Mouse (Mus musculus): ENCODE data around the gene Klhl9. TPM values are rescaled to one million over a fixed set of nuclear protein-coding genes. Genes with fewer than 3 reads are reported as not detected.
A peak's percentile ranks its signal among the peaks of the same experiment; 100 is the strongest.

The Klhl9 gene
- polyA plus RNA-seq, 1 experiment from 2014 or later, result 110 TPM

- Histone ChIP-seq H3K27me3 (replicated peaks; ENCODE audit: low read depth, poor library complexity, severe bottlenecking) (no peaks in the 10 kb centered on the region), H3K4me1 (no peaks in the 10 kb centered on the region), H3K27ac (replicated peaks) (no peak overlapping the region), H3K36me3 (replicated peaks) (no peaks in the 10 kb centered on the region), H3K9me3 (no peaks in the 10 kb centered on the region), H3K4me3 (no peak overlapping the region)
- DNase-seq (ENCODE audit: low spot score), result no peak
- 77% methylated on average over 3 of the region's 3 CpGs for WGBS
Measured at GRCm38 (mm10) chr4:88744207-88744606, 21.9 kb upstream of the Klhl9 start.

GRCm38 (mm10) chr4:88742771-88743371 is 20.6 kb upstream of the Klhl9 start:
- H3K36me3 ChIP-seq (replicated peaks), result no peaks in the 10 kb centered on the region
- no peak for DNase-seq (ENCODE audit: low spot score)
- no peaks in the 10 kb centered on the region for H3K4me1 ChIP-seq
- no peak overlapping the region for H3K4me3 ChIP-seq
- no peak overlapping the region for H3K27ac ChIP-seq (replicated peaks)
- H3K9me3 ChIP-seq, result no peaks in the 10 kb centered on the region
- WGBS, result 84% methylated on average over 7 of the region's 7 CpGs
- no peaks in the 10 kb centered on the region for H3K27me3 ChIP-seq (replicated peaks; ENCODE audit: low read depth, poor library complexity, severe bottlenecking)

- 91% methylated on average over 4 of the region's 4 CpGs for WGBS
Measured at GRCm38 (mm10) chr4:88741426-88741825, 19.2 kb upstream of the Klhl9 start.

GRCm38 (mm10) chr4:88739036-88739435 is 16.8 kb upstream of the Klhl9 start:
- 90% methylated on average over 6 of the region's 6 CpGs for WGBS
- Histone ChIP-seq H3K4me1 (no peaks in the 10 kb centered on the region), H3K9me3 (no peaks in the 10 kb centered on the region), H3K36me3 (replicated peaks) (no peaks in the 10 kb centered on the region), H3K27ac (replicated peaks) (no peak overlapping the region), H3K27me3 (replicated peaks; ENCODE audit: low read depth, poor library complexity, severe bottlenecking) (no peaks in the 10 kb centered on the region), H3K4me3 (no peak overlapping the region)
- no peak for DNase-seq (ENCODE audit: low spot score)

More at GRCm38 (mm10) chr4:88741426-88741825, 19.2 kb upstream of the Klhl9 start:
- no peaks in the 10 kb centered on the region for H3K9me3 ChIP-seq
- H3K36me3 ChIP-seq (replicated peaks), result no peaks in the 10 kb centered on the region
- no peak for DNase-seq (ENCODE audit: low spot score)
- no peaks in the 10 kb centered on the region for H3K4me1 ChIP-seq
- H3K4me3 ChIP-seq, result no peak overlapping the region
- no peak overlapping the region for H3K27ac ChIP-seq (replicated peaks)
- H3K27me3 ChIP-seq (replicated peaks; ENCODE audit: low read depth, poor library complexity, severe bottlenecking), result no peaks in the 10 kb centered on the region

- peak; percentile 84 for DNase-seq (ENCODE audit: low spot score)
- no peaks in the 10 kb centered on the region for H3K36me3 ChIP-seq (replicated peaks)
- H3K4me1 ChIP-seq, result no peaks in the 10 kb centered on the region
- H3K27me3 ChIP-seq (replicated peaks; ENCODE audit: low read depth, poor library complexity, severe bottlenecking), result no peaks in the 10 kb centered on the region
- H3K9me3 ChIP-seq, result no peaks in the 10 kb centered on the region
- H3K4me3 ChIP-seq, result no peak overlapping the region
- H3K27ac ChIP-seq (replicated peaks), result no peak overlapping the region
- 4% methylated on average over 2 of the region's 2 CpGs for WGBS
Measured at GRCm38 (mm10) chr4:88738480-88738879, 16.2 kb upstream of the Klhl9 start.

- no peaks in the 10 kb centered on the region for H3K4me1 ChIP-seq
- no peak overlapping the region for H3K4me3 ChIP-seq
- 5% methylated on average over 1 of the region's 1 CpGs for WGBS
- no peaks in the 10 kb centered on the region for H3K9me3 ChIP-seq
- H3K27me3 ChIP-seq (replicated peaks; ENCODE audit: low read depth, poor library complexity, severe bottlenecking), result no peaks in the 10 kb centered on the region
- H3K27ac ChIP-seq (replicated peaks), result no peak overlapping the region
- peak; percentile 25 for DNase-seq (ENCODE audit: low spot score)
- no peaks in the 10 kb centered on the region for H3K36me3 ChIP-seq (replicated peaks)
Measured at GRCm38 (mm10) chr4:88727324-88727723, 5.1 kb upstream of the Klhl9 start.

GRCm38 (mm10) chr4:88726727-88727126 is 4.5 kb upstream of the Klhl9 start:
- Histone ChIP-seq H3K4me3 (no peak overlapping the region), H3K4me1 (no peaks in the 10 kb centered on the region), H3K9me3 (no peaks in the 10 kb centered on the region), H3K27me3 (replicated peaks; ENCODE audit: low read depth, poor library complexity, severe bottlenecking) (no peaks in the 10 kb centered on the region), H3K36me3 (replicated peaks) (no peaks in the 10 kb centered on the region), H3K27ac (replicated peaks) (no peak overlapping the region)
- WGBS, result 94% methylated on average over 6 of the region's 6 CpGs
- no peak for DNase-seq (ENCODE audit: low spot score)

GRCm38 (mm10) chr4:88723497-88724090 is 1.3 kb upstream of the Klhl9 start:
- H3K4me1 ChIP-seq, result peaks cover 26% of the 10 kb centered on the region
- DNase-seq (ENCODE audit: low spot score), result peak; percentile 15
- H3K27me3 ChIP-seq (replicated peaks; ENCODE audit: low read depth, poor library complexity, severe bottlenecking), result no peaks in the 10 kb centered on the region

GRCm38 (mm10) chr4:88718715-88719114 is 3.5 kb downstream of the Klhl9 start:
- H3K27ac ChIP-seq (replicated peaks), result no peak overlapping the region
- 80% methylated on average over 1 of the region's 1 CpGs for WGBS
- no peak for DNase-seq (ENCODE audit: low spot score)
- no peaks in the 10 kb centered on the region for H3K27me3 ChIP-seq (replicated peaks; ENCODE audit: low read depth, poor library complexity, severe bottlenecking)
- peaks cover 75% of the 10 kb centered on the region for H3K36me3 ChIP-seq (replicated peaks)
- peaks cover 33% of the 10 kb centered on the region for H3K4me1 ChIP-seq
- H3K9me3 ChIP-seq, result no peaks in the 10 kb centered on the region
- peak overlapping the region; percentile 97 for H3K4me3 ChIP-seq

More at GRCm38 (mm10) chr4:88723497-88724090, 1.3 kb upstream of the Klhl9 start:
- WGBS, result 57% methylated on average over 8 of the region's 8 CpGs
- Histone ChIP-seq H3K36me3 (replicated peaks) (peaks cover 26% of the 10 kb centered on the region), H3K4me3 (no peak overlapping the region), H3K9me3 (no peaks in the 10 kb centered on the region), H3K27ac (replicated peaks) (0 out of 2 replicates have a peak overlapping the region, but pooled peaks have one; percentile 35)

GRCm38 (mm10) chr4:88715059-88715458 is 7.2 kb downstream of the Klhl9 start:
- Histone ChIP-seq H3K36me3 (replicated peaks) (peaks cover 76% of the 10 kb centered on the region), H3K27me3 (replicated peaks; ENCODE audit: low read depth, poor library complexity, severe bottlenecking) (no peaks in the 10 kb centered on the region), H3K27ac (replicated peaks) (no peak overlapping the region), H3K4me1 (peaks cover 19% of the 10 kb centered on the region), H3K9me3 (no peaks in the 10 kb centered on the region), H3K4me3 (no peak overlapping the region)
- DNase-seq (ENCODE audit: low spot score), result no peak

GRCm38 (mm10) chr4:88714281-88714680 is 8.0 kb downstream of the Klhl9 start:
- 88% methylated on average over 1 of the region's 1 CpGs for WGBS
- Histone ChIP-seq H3K9me3 (no peaks in the 10 kb centered on the region), H3K36me3 (replicated peaks) (peaks cover 68% of the 10 kb centered on the region)

GRCm38 (mm10) chr4:88707128-88707826 is 15.0 kb downstream of the Klhl9 start:
- WGBS, result 94% methylated on average over 1 of the region's 1 CpGs
- no peak for DNase-seq (ENCODE audit: low spot score)
- Histone ChIP-seq H3K27ac (replicated peaks) (no peak overlapping the region), H3K4me3 (no peak overlapping the region), H3K27me3 (replicated peaks; ENCODE audit: low read depth, poor library complexity, severe bottlenecking) (no peaks in the 10 kb centered on the region), H3K9me3 (no peaks in the 10 kb centered on the region), H3K4me1 (no peaks in the 10 kb centered on the region), H3K36me3 (replicated peaks) (no peaks in the 10 kb centered on the region)

More at GRCm38 (mm10) chr4:88714281-88714680, 8.0 kb downstream of the Klhl9 start:
- no peak overlapping the region for H3K27ac ChIP-seq (replicated peaks)
- no peak for DNase-seq (ENCODE audit: low spot score)
- no peak overlapping the region for H3K4me3 ChIP-seq
- H3K4me1 ChIP-seq, result peaks cover 12% of the 10 kb centered on the region
- H3K27me3 ChIP-seq (replicated peaks; ENCODE audit: low read depth, poor library complexity, severe bottlenecking), result no peaks in the 10 kb centered on the region

GRCm38 (mm10) chr4:88705924-88706323 is 16.3 kb downstream of the Klhl9 start:
- H3K27me3 ChIP-seq (replicated peaks; ENCODE audit: low read depth, poor library complexity, severe bottlenecking), result no peaks in the 10 kb centered on the region
- 46% methylated on average over 3 of the region's 3 CpGs for WGBS
- H3K4me3 ChIP-seq, result no peak overlapping the region
- DNase-seq (ENCODE audit: low spot score), result no peak
- no peak overlapping the region for H3K27ac ChIP-seq (replicated peaks)
- H3K9me3 ChIP-seq, result no peaks in the 10 kb centered on the region
- no peaks in the 10 kb centered on the region for H3K4me1 ChIP-seq
- H3K36me3 ChIP-seq (replicated peaks), result no peaks in the 10 kb centered on the region

Data from embryonic facial prominence, embryonic 10.5 days (tissue).